Mouse (Mus musculus) G1E (cell line): ENCODE data around the gene Tbc1d21. TPM values are rescaled to one million over a fixed set of nuclear protein-coding genes. Genes with fewer than 3 reads are reported as not detected.

Experiments
- ATAC-seq: 2 replicates; pipeline ENCODE4 v1.8.0; 2016; ENCODE audit warnings: mild to moderate bottlenecking; ENCODE audit not compliant: insufficient number of reproducible peaks, poor library complexity, low FRiP score, severe bottlenecking; ENCODE audit errors: extremely low read depth
- DNase-seq: peaks from one replicate; pipeline ENCODE4 v3.0.0; 2012; ENCODE audit warnings: low spot score
- H3K27me3 ChIP-seq: 2 replicates; pipeline ENCODE4 v1.6.1; 2012; ENCODE audit warnings: mild to moderate bottlenecking, low read length, inconsistent platforms; ENCODE audit not compliant: insufficient read depth
- H3K36me3 ChIP-seq: replicated peaks from 2 replicates; pipeline ENCODE3; 2012; ENCODE audit warnings: mild to moderate bottlenecking, inconsistent platforms
- H3K4me1 ChIP-seq: 2 replicates; pipeline ENCODE4 v1.6.1; 2012; ENCODE audit warnings: low read depth, low read length, inconsistent platforms, mixed read lengths; ENCODE audit not compliant: insufficient read depth
- H3K4me3 ChIP-seq: 2 replicates; pipeline ENCODE4 v1.5.1; 2012; ENCODE audit warnings: low read depth, mild to moderate bottlenecking, inconsistent platforms, low read length, moderate library complexity, mixed read lengths
- H3K9me3 ChIP-seq: replicated peaks from 2 replicates; pipeline ENCODE4 v1.6.1; 2012; ENCODE audit warnings: inconsistent platforms
- CTCF ChIP-seq: IDR thresholded peaks from 2 replicates; pipeline ENCODE4 v1.5.1; 2012; ENCODE audit warnings: low read depth, low read length, inconsistent platforms, mixed read lengths
- GATA1 ChIP-seq: IDR thresholded peaks from 2 replicates; pipeline ENCODE4 v1.6.1; 2012; ENCODE audit warnings: borderline replicate concordance, low read length, inconsistent platforms, mixed read lengths
- GATA2 ChIP-seq: IDR thresholded peaks from 2 replicates; pipeline ENCODE4 v1.6.1; 2012; ENCODE audit warnings: low read depth, low read length, inconsistent platforms, borderline replicate concordance
- POLR2AphosphoS5 ChIP-seq: IDR thresholded peaks from 2 replicates; pipeline ENCODE4 v1.6.1; 2012; ENCODE audit warnings: low read depth, low read length, inconsistent platforms; ENCODE audit not compliant: insufficient replicate concordance
- TAL1 ChIP-seq: conservative IDR thresholded peaks from 2 replicates; pipeline ENCODE4 v1.6.1; 2012; ENCODE audit warnings: low read depth, low read length, inconsistent platforms, mixed read lengths
- polyA plus RNA-seq: library from polyadenylated mRNA; stranded (reverse); fragments of >175 nt; gene quantifications from 2 replicates; pipeline ENCODE4 v1.2.3, GENCODE M21; 2012
- total RNA-seq, 2 experiments: library from RNA; stranded (forward) in 1 of 2; stranded (reverse) in 1 of 2; fragments of 200-1000 nt in 1 of 2; fragments of >200 nt in 1 of 2; fragmentation: Nextera tagmentation in 1 of 2; gene quantifications; 2 replicates each; pipeline ENCODE4 v1.2.3; 2014 to 2017

The Tbc1d21 gene
- total and polyA plus RNA-seq, 3 experiments = not detected

GRCm38 (mm10) chr9:58316784-58317183 is 53.5 kb downstream of the Tbc1d21 start:
- no peaks in the 10 kb centered on the region for H3K36me3 ChIP-seq
- H3K4me3 ChIP-seq = no peak overlapping the region
- H3K4me1 ChIP-seq = no peaks in the 10 kb centered on the region
- no peak for TF ChIP-seq POLR2AphosphoS5
- no peak for TF ChIP-seq GATA1
- no peak for TF ChIP-seq GATA2
- TF ChIP-seq CTCF = no peak
- no peak for TF ChIP-seq TAL1
- ATAC-seq (no peak), DNase-seq (no peak)
- no peaks in the 10 kb centered on the region; the same call in 1 of the 2 replicates for H3K9me3 ChIP-seq
- peaks cover 6% of the 10 kb centered on the region; the same call in 1 of the 2 replicates for H3K27me3 ChIP-seq

GRCm38 (mm10) chr9:58315850-58316249 is 54.4 kb downstream of the Tbc1d21 start:
- Histone ChIP-seq H3K4me3 (no peak overlapping the region), H3K4me1 (no peaks in the 10 kb centered on the region), H3K36me3 (no peaks in the 10 kb centered on the region), H3K9me3 (no peaks in the 10 kb centered on the region; the same call in 1 of the 2 replicates), H3K27me3 (peaks cover 6% of the 10 kb centered on the region; the same call in 1 of the 2 replicates)
- ATAC-seq (no peak), DNase-seq (no peak)
- TF ChIP-seq TAL1 (no peak), GATA2 (no peak)

GRCm38 (mm10) chr9:58314682-58315360 is 55.4 kb downstream of the Tbc1d21 start:
- no peaks in the 10 kb centered on the region; the same call in 1 of the 2 replicates for H3K9me3 ChIP-seq
- ATAC-seq (no peak), DNase-seq (no peak)
- TF ChIP-seq POLR2AphosphoS5 (no peak), GATA1 (no peak), CTCF (no peak), TAL1 (no peak), GATA2 (no peak)
- peaks cover 6% of the 10 kb centered on the region; the same call in 1 of the 2 replicates for H3K27me3 ChIP-seq
- no peaks in the 10 kb centered on the region for H3K4me1 ChIP-seq
- H3K4me3 ChIP-seq = no peak overlapping the region
- no peaks in the 10 kb centered on the region for H3K36me3 ChIP-seq

- H3K4me3 ChIP-seq = no peak within 1 kb of the TSS
- peaks cover 11% of the 10 kb centered on the region; the same call in 1 of the 2 replicates for H3K27me3 ChIP-seq
- H3K4me1 ChIP-seq = no peaks in the 10 kb centered on the region
- no peak for DNase-seq
- TF ChIP-seq GATA2 = no peak
- no peak for TF ChIP-seq TAL1
- no peak for TF ChIP-seq CTCF
- TF ChIP-seq POLR2AphosphoS5 = no peak
- no peak for TF ChIP-seq GATA1
- no peak for ATAC-seq
- no peaks in the 10 kb centered on the region; the same call in 1 of the 2 replicates for H3K9me3 ChIP-seq
- no peaks in the 10 kb centered on the region for H3K36me3 ChIP-seq
These were observed 57.3 kb downstream of the Tbc1d21 start, which contains the start of gene Loxl1 for GRCm38 (mm10) chr9:58312944-58313359. Gene Loxl1, minus strand, starts transcription at chr9:58313186.

GRCm38 (mm10) chr9:58312196-58312943 is 57.9 kb downstream of the Tbc1d21 start:
- no peak for DNase-seq
- H3K36me3 ChIP-seq = no peaks in the 10 kb centered on the region
- TF ChIP-seq CTCF (no peak), TAL1 (no peak), POLR2AphosphoS5 (no peak)
- no peak for ATAC-seq
- H3K27me3 ChIP-seq = peaks cover 17% of the 10 kb centered on the region
- no peak overlapping the region for H3K4me3 ChIP-seq
- no peaks in the 10 kb centered on the region; the same call in 1 of the 2 replicates for H3K9me3 ChIP-seq
- no peaks in the 10 kb centered on the region for H3K4me1 ChIP-seq

GRCm38 (mm10) chr9:58311191-58311910 is 58.9 kb downstream of the Tbc1d21 start:
- Histone ChIP-seq H3K36me3 (no peaks in the 10 kb centered on the region), H3K4me1 (no peaks in the 10 kb centered on the region), H3K4me3 (no peak overlapping the region), H3K9me3 (no peaks in the 10 kb centered on the region; the same call in 1 of the 2 replicates), H3K27me3 (peaks cover 19% of the 10 kb centered on the region)
- TF ChIP-seq GATA2 (no peak), GATA1 (no peak), TAL1 (no peak), CTCF (no peak), POLR2AphosphoS5 (no peak)
- DNase-seq (no peak), ATAC-seq (no peak)
